Mouse (Mus musculus) intestine, embryonic 16.5 days (tissue): ENCODE measurements at regions not wholly inside any gene's neighbourhood (a gene's known extent, or its start where the extent isn't known, plus 50 kb on each side); places are given as distances from the start of the nearest gene placed in this dataset.

ENCODE experiments used
- ATAC-seq: fragments of 200-750 bp; cut with Nextera tagmentation; 2 replicates; pipeline ENCODE4 v1.8.0; 2017; ENCODE audit warnings: moderate TSS enrichment, moderate library complexity
- H3K27ac ChIP-seq: fragments of 300-500 bp; sonication (generic); 2 replicates; pipeline ENCODE4 v1.5.1; 2014; ENCODE audit warnings: mild to moderate bottlenecking, low read length
- H3K27me3 ChIP-seq: fragments of 300-500 bp; sonication (generic); replicated peaks from 2 replicates; pipeline ENCODE4 v1.6.1; 2014; ENCODE audit warnings: low read length, control low read depth, mixed read lengths; ENCODE audit not compliant: control insufficient read depth, insufficient read depth
- H3K36me3 ChIP-seq: fragments of 300-500 bp; sonication (generic); 2 replicates; pipeline ENCODE4 v1.6.1; 2014; ENCODE audit warnings: low read length, control low read depth; ENCODE audit not compliant: control insufficient read depth, insufficient read depth
- H3K4me1 ChIP-seq: fragments of 300-500 bp; sonication (generic); 2 replicates; pipeline ENCODE4 v1.6.1; 2014; ENCODE audit warnings: low read length, control low read depth, mixed read lengths; ENCODE audit not compliant: control insufficient read depth, insufficient read depth
- H3K4me2 ChIP-seq: fragments of 300-500 bp; sonication (generic); 2 replicates; pipeline ENCODE4 v1.6.1; 2014; ENCODE audit warnings: low read depth, low read length, control low read depth
- H3K4me3 ChIP-seq: fragments of 300-500 bp; sonication (generic); 2 replicates; pipeline ENCODE4 v1.5.1; 2014; ENCODE audit warnings: mild to moderate bottlenecking, low read length
- H3K9ac ChIP-seq: fragments of 300-500 bp; sonication (generic); 2 replicates; pipeline ENCODE4 v1.6.1; 2014; ENCODE audit warnings: low read depth, low read length
- H3K9me3 ChIP-seq: fragments of 300-500 bp; sonication (generic); 2 replicates; pipeline ENCODE4 v1.6.1; 2016; ENCODE audit warnings: low read length, control low read depth; ENCODE audit not compliant: control insufficient read depth
- WGBS: fragments of 180-500 bp; shearing (Covaris S2); extraction: QIAGEN DNeasy Blood & Tissue Kit; methylation state at CpG from one replicate; pipeline ENCODE4 v1.1.7; 2014; 5-methylcytosine and 5-hydroxymethylcytosine counted together

- H3K4me2 ChIP-seq = no peak overlapping the region
Measured at GRCm38 (mm10) chr9:47313433-47313832, 216.5 kb upstream of the Cadm1 start.

GRCm38 (mm10) chr9:47314236-47314635, 215.7 kb upstream of the Cadm1 start:
- no peaks in the 10 kb centered on the region for H3K27me3 ChIP-seq

More at GRCm38 (mm10) chr9:47313433-47313832, 216.5 kb upstream of the Cadm1 start:
- 62% methylated on average over 4 of the region's 4 CpGs for WGBS
- Histone ChIP-seq H3K27me3 (no peaks in the 10 kb centered on the region), H3K36me3 (no peaks in the 10 kb centered on the region), H3K4me3 (no peak overlapping the region), H3K9me3 (no peaks in the 10 kb centered on the region), H3K27ac (no peak overlapping the region), H3K9ac (no peak overlapping the region), H3K4me1 (no peaks in the 10 kb centered on the region)
- no peak for ATAC-seq

GRCm38 (mm10) chr9:47320345-47320744, 209.6 kb upstream of the Cadm1 start:
- 85% methylated on average over 1 of the region's 1 CpGs for WGBS

More at GRCm38 (mm10) chr9:47314236-47314635, 215.7 kb upstream of the Cadm1 start:
- no peak for ATAC-seq
- H3K9ac ChIP-seq = no peak overlapping the region
- H3K36me3 ChIP-seq = no peaks in the 10 kb centered on the region
- H3K27ac ChIP-seq = no peak overlapping the region
- WGBS = 93% methylated on average over 1 of the region's 1 CpGs
- no peak overlapping the region for H3K4me3 ChIP-seq
- H3K4me1 ChIP-seq = no peaks in the 10 kb centered on the region
- H3K9me3 ChIP-seq = no peaks in the 10 kb centered on the region
- H3K4me2 ChIP-seq = no peak overlapping the region

GRCm38 (mm10) chr9:47321106-47321789, 208.7 kb upstream of the Cadm1 start:
- Histone ChIP-seq H3K36me3 (no peaks in the 10 kb centered on the region), H3K27me3 (no peaks in the 10 kb centered on the region), H3K9me3 (no peaks in the 10 kb centered on the region), H3K4me1 (0 out of 2 replicates have a peak, but pooled peaks cover 2% of the 10 kb centered on the region), H3K4me3 (no peak overlapping the region), H3K9ac (no peak overlapping the region), H3K27ac (no peak overlapping the region), H3K4me2 (no peak overlapping the region)
- ATAC-seq = peak; percentile 94
- 66% methylated on average over 10 of the region's 10 CpGs for WGBS

More at GRCm38 (mm10) chr9:47320345-47320744, 209.6 kb upstream of the Cadm1 start:
- no peak overlapping the region for H3K4me3 ChIP-seq
- no peak for ATAC-seq
- no peak overlapping the region for H3K9ac ChIP-seq
- H3K4me1 ChIP-seq = 0 out of 2 replicates have a peak, but pooled peaks cover 2% of the 10 kb centered on the region
- H3K27me3 ChIP-seq = no peaks in the 10 kb centered on the region
- no peaks in the 10 kb centered on the region for H3K9me3 ChIP-seq
- H3K27ac ChIP-seq = no peak overlapping the region
- H3K36me3 ChIP-seq = no peaks in the 10 kb centered on the region
- H3K4me2 ChIP-seq = no peak overlapping the region

- H3K4me1 ChIP-seq = 0 out of 2 replicates have a peak, but pooled peaks cover 2% of the 10 kb centered on the region
- no peak overlapping the region for H3K27ac ChIP-seq
- H3K4me2 ChIP-seq = no peak overlapping the region
- no peak for ATAC-seq
- WGBS = 81% methylated on average over 5 of the region's 5 CpGs
- H3K9me3 ChIP-seq = no peaks in the 10 kb centered on the region
- no peak overlapping the region for H3K9ac ChIP-seq
- H3K36me3 ChIP-seq = no peaks in the 10 kb centered on the region
- no peak overlapping the region for H3K4me3 ChIP-seq
- no peaks in the 10 kb centered on the region for H3K27me3 ChIP-seq
Measured at GRCm38 (mm10) chr9:47322293-47322692, 207.7 kb upstream of the Cadm1 start.

GRCm38 (mm10) chr9:47323051-47323450, 206.9 kb upstream of the Cadm1 start:
- no peaks in the 10 kb centered on the region for H3K36me3 ChIP-seq
- no peak overlapping the region for H3K4me3 ChIP-seq
- no peak overlapping the region for H3K27ac ChIP-seq
- no peak overlapping the region for H3K9ac ChIP-seq
- WGBS = 78% methylated on average over 5 of the region's 5 CpGs
- no peaks in the 10 kb centered on the region for H3K27me3 ChIP-seq
- 0 out of 2 replicates have a peak, but pooled peaks cover 2% of the 10 kb centered on the region for H3K4me1 ChIP-seq
- no peaks in the 10 kb centered on the region for H3K9me3 ChIP-seq
- no peak for ATAC-seq
- no peak overlapping the region for H3K4me2 ChIP-seq

- H3K27me3 ChIP-seq = no peaks in the 10 kb centered on the region
- no peak for ATAC-seq
- no peaks in the 10 kb centered on the region for H3K9me3 ChIP-seq
- WGBS = 100% methylated on average over 2 of the region's 2 CpGs
- no peaks in the 10 kb centered on the region for H3K36me3 ChIP-seq
- H3K4me1 ChIP-seq = no peaks in the 10 kb centered on the region
- no peak overlapping the region for H3K4me2 ChIP-seq
- no peak overlapping the region for H3K4me3 ChIP-seq
- H3K27ac ChIP-seq = no peak overlapping the region
- no peak overlapping the region for H3K9ac ChIP-seq
Measured at GRCm38 (mm10) chr9:47327575-47327974, 202.4 kb upstream of the Cadm1 start.

GRCm38 (mm10) chr9:47332929-47333328, 197.0 kb upstream of the Cadm1 start:
- Histone ChIP-seq H3K4me1 (no peaks in the 10 kb centered on the region), H3K27ac (no peak overlapping the region), H3K4me3 (no peak overlapping the region), H3K36me3 (no peaks in the 10 kb centered on the region), H3K4me2 (no peak overlapping the region), H3K27me3 (no peaks in the 10 kb centered on the region), H3K9ac (no peak overlapping the region), H3K9me3 (no peaks in the 10 kb centered on the region)
- no peak for ATAC-seq
- 48% methylated on average over 4 of the region's 4 CpGs for WGBS

GRCm38 (mm10) chr9:47338221-47338620, 191.8 kb upstream of the Cadm1 start:
- Histone ChIP-seq H3K36me3 (no peaks in the 10 kb centered on the region), H3K4me3 (no peak overlapping the region), H3K27me3 (no peaks in the 10 kb centered on the region), H3K9ac (no peak overlapping the region), H3K4me1 (no peaks in the 10 kb centered on the region), H3K27ac (no peak overlapping the region), H3K9me3 (no peaks in the 10 kb centered on the region), H3K4me2 (no peak overlapping the region)
- 55% methylated on average over 4 of the region's 4 CpGs for whole genome bisulfite sequencing
- no peak for ATAC-seq
